Mouse (Mus musculus): Measurements from ENCODE around the gene Gm17662. TPM values are rescaled to one million over a fixed set of nuclear protein-coding genes. Genes with fewer than 3 reads are reported as not detected.

Gm17662 gene
- total RNA-seq (2021) = not detected
- long read RNA-seq = 0 reads

GRCm38 (mm10) chr4:104857029-104857428, at the start of gene Gm17662:
Gene Gm17662 (plus strand): TSS chr4:104857329.
- no peak for DNase-seq (ENCODE audit: low spot score in 2 of 2)

- no peak for DNase-seq (ENCODE audit: low spot score in 2 of 2)
These were observed 46.3 kb upstream of the Gm17662 start for GRCm38 (mm10) chr4:104810710-104811286.

GRCm38 (mm10) chr4:104813617-104814016, 43.5 kb upstream of the Gm17662 start:
- no peak for DNase-seq (ENCODE audit: low spot score in 2 of 2)

- no peak for DNase-seq (ENCODE audit: low spot score in 2 of 2)
These were observed 40.5 kb upstream of the Gm17662 start for GRCm38 (mm10) chr4:104816519-104817232.

- DNase-seq (ENCODE audit: low spot score in 2 of 2) = no peak
These were observed 39.6 kb upstream of the Gm17662 start for GRCm38 (mm10) chr4:104817509-104817908.

- DNase-seq (ENCODE audit: low spot score in 2 of 2) = no peak
These were observed 38.1 kb upstream of the Gm17662 start for GRCm38 (mm10) chr4:104818986-104819385.

GRCm38 (mm10) chr4:104819891-104820290, 37.2 kb upstream of the Gm17662 start:
- DNase-seq (ENCODE audit: low spot score in 2 of 2) = no peak

- no peak for DNase-seq (ENCODE audit: low spot score in 2 of 2)
These were observed 33.5 kb upstream of the Gm17662 start for GRCm38 (mm10) chr4:104823597-104824101.

GRCm38 (mm10) chr4:104824381-104825077, 32.6 kb upstream of the Gm17662 start:
- DNase-seq (ENCODE audit: low spot score in 2 of 2) = no peak

- peak in 1 of 2 experiments; percentile 41 for DNase-seq (ENCODE audit: low spot score in 2 of 2)
These were observed 28.2 kb upstream of the Gm17662 start for GRCm38 (mm10) chr4:104828939-104829338.

- peak in 1 of 2 experiments; percentile 21 for DNase-seq (ENCODE audit: low spot score in 2 of 2)
These were observed 22.0 kb upstream of the Gm17662 start for GRCm38 (mm10) chr4:104835096-104835495.

- DNase-seq (ENCODE audit: low spot score in 2 of 2) = no peak
These were observed 18.8 kb upstream of the Gm17662 start for GRCm38 (mm10) chr4:104838342-104838741.

- no peak for DNase-seq (ENCODE audit: low spot score in 2 of 2)
These were observed 14.9 kb upstream of the Gm17662 start for GRCm38 (mm10) chr4:104842204-104842603.

- DNase-seq (ENCODE audit: low spot score in 2 of 2) = no peak
These were observed 13.6 kb upstream of the Gm17662 start for GRCm38 (mm10) chr4:104843546-104843945.

- no peak for DNase-seq (ENCODE audit: low spot score in 2 of 2)
These were observed 1.9 kb upstream of the Gm17662 start for GRCm38 (mm10) chr4:104855216-104855615.

- DNase-seq (ENCODE audit: low spot score in 2 of 2) = no peak
These were observed 694 bp downstream of the Gm17662 start for GRCm38 (mm10) chr4:104857823-104858222.

GRCm38 (mm10) chr4:104861241-104861640, 4.1 kb downstream of the Gm17662 start:
- no peak for DNase-seq (ENCODE audit: low spot score in 2 of 2)

- no peak for DNase-seq (ENCODE audit: low spot score in 2 of 2)
These were observed 7.3 kb downstream of the Gm17662 start for GRCm38 (mm10) chr4:104864397-104864796.

GRCm38 (mm10) chr4:104869581-104869980, 12.5 kb downstream of the Gm17662 start:
- DNase-seq (ENCODE audit: low spot score in 2 of 2) = no peak

GRCm38 (mm10) chr4:104870196-104870595, 13.1 kb downstream of the Gm17662 start:
- DNase-seq (ENCODE audit: low spot score in 2 of 2) = no peak

GRCm38 (mm10) chr4:104875832-104876231, 18.7 kb downstream of the Gm17662 start:
- DNase-seq (ENCODE audit: low spot score in 2 of 2) = no peak

GRCm38 (mm10) chr4:104876323-104876722, 19.2 kb downstream of the Gm17662 start, which contains the start of gene C8a:
Gene C8a (minus strand): TSS chr4:104876398.
- DNase-seq (ENCODE audit: low spot score in 2 of 2) = no peak
